In genomic region chr4:137367275-137368088, GRCm38 (mm10) we compare ENCODE assay signal across 8 mouse cellular contexts. TPM values are rescaled to one million over a fixed set of nuclear protein-coding genes. Genes with fewer than 3 reads are reported as not detected.
DNase-seq lines count a peak whose midpoint lies in the region; ATAC-seq and TF ChIP-seq lines count a peak whose summit lies in the region.

No protein-coding gene starts in this region.

- no peak for TF ChIP-seq CTCF in intestine, postnatal 0 days (IDR thresholded peaks at IDR 0.05; ENCODE audit: low read depth)
- no peak for TF ChIP-seq CTCF in forebrain, postnatal 0 days (IDR thresholded peaks at IDR 0.05; ENCODE audit: low read depth)

- peak overlapping the region; percentile 1; the same call in 1 of the 2 replicates for H3K4me2 ChIP-seq in embryonic facial prominence, embryonic 14.5 days (ENCODE audit: low read depth, low read length)
- H3K4me2 ChIP-seq in intestine, postnatal 0 days (replicated peaks; ENCODE audit: low read depth): 0 out of 2 replicates have a peak overlapping the region, but pooled peaks have one; percentile 3
- H3K4me2 ChIP-seq in forebrain, postnatal 0 days (ENCODE audit: low read depth): no peak overlapping the region

- H3K4me1 ChIP-seq in embryonic facial prominence, embryonic 14.5 days (ENCODE audit: control insufficient read depth, insufficient read depth, low read length): peaks cover 5% of the 10 kb centered on the region; the same call in 1 of the 2 replicates
- H3K4me1 ChIP-seq in intestine, postnatal 0 days (replicated peaks; ENCODE audit: control insufficient read depth, insufficient read depth, low read length): 0 out of 2 replicates have a peak, but pooled peaks cover 3% of the 10 kb centered on the region
- 0 out of 2 replicates have a peak, but pooled peaks cover 8% of the 10 kb centered on the region for H3K4me1 ChIP-seq in forebrain, postnatal 0 days (ENCODE audit: insufficient read depth)

- WGBS in embryonic facial prominence, embryonic 14.5 days: 27% methylated on average over 5 of the region's 5 CpGs
- WGBS in intestine, postnatal 0 days: 13% methylated on average over 5 of the region's 5 CpGs
- 48% methylated on average over 5 of the region's 5 CpGs for WGBS in forebrain, postnatal 0 days

- H3K9ac ChIP-seq in embryonic facial prominence, embryonic 14.5 days (ENCODE audit: low read depth, low read length): no peak overlapping the region
- no peak overlapping the region for H3K9ac ChIP-seq in intestine, postnatal 0 days (ENCODE audit: low read depth, low read length)
- no peak overlapping the region for H3K9ac ChIP-seq in forebrain, postnatal 0 days

- no peaks in the 10 kb centered on the region for H3K36me3 ChIP-seq in embryonic facial prominence, embryonic 14.5 days (ENCODE audit: control insufficient read depth, insufficient read depth, low read length)
- H3K36me3 ChIP-seq in intestine, postnatal 0 days (ENCODE audit: control insufficient read depth, insufficient read depth): no peaks in the 10 kb centered on the region
- no peaks in the 10 kb centered on the region for H3K36me3 ChIP-seq in forebrain, postnatal 0 days (ENCODE audit: insufficient read depth)

- H3K4me3 ChIP-seq in embryonic facial prominence, embryonic 14.5 days (ENCODE audit: low read depth, low read length): no peak overlapping the region
- H3K4me3 ChIP-seq in intestine, postnatal 0 days (ENCODE audit: low read depth, low read length): no peak overlapping the region
- no peak overlapping the region for H3K4me3 ChIP-seq in forebrain, postnatal 0 days (ENCODE audit: low read depth, low read length)

- no peaks in the 10 kb centered on the region for H3K27me3 ChIP-seq in embryonic facial prominence, embryonic 14.5 days (replicated peaks; ENCODE audit: control insufficient read depth, insufficient read depth, low read length)
- no peaks in the 10 kb centered on the region for H3K27me3 ChIP-seq in intestine, postnatal 0 days (replicated peaks; ENCODE audit: control insufficient read depth, insufficient read depth, low read length)
- no peaks in the 10 kb centered on the region for H3K27me3 ChIP-seq in forebrain, postnatal 0 days (ENCODE audit: insufficient read depth, low read length)

- H3K27ac ChIP-seq in embryonic facial prominence, embryonic 14.5 days (replicated peaks; ENCODE audit: low read depth, low read length): peak overlapping the region; percentile 39; the same call in 1 of the 2 replicates
- peak overlapping the region; percentile 46 for H3K27ac ChIP-seq in intestine, postnatal 0 days (ENCODE audit: low read depth, low read length)
- H3K27ac ChIP-seq in forebrain, postnatal 0 days (ENCODE audit: low read depth, low read length): no peak overlapping the region

- no peak for ATAC-seq in embryonic facial prominence, embryonic 14.5 days (ENCODE audit: low read depth)
- peak; percentile 26; the same call in 1 of the 2 replicates for ATAC-seq in intestine, postnatal 0 days
- ATAC-seq in forebrain, postnatal 0 days: no peak

- peak; percentile 55 to 60 for DNase-seq in right cerebral cortex, postnatal 10 days (ENCODE audit: low spot score in 2 of 2)
- DNase-seq in right cerebral cortex, adult 18-20 months: no peak
- DNase-seq in embryonic facial prominence, embryonic 14.5 days (ENCODE audit: low spot score): peak; percentile 65
- peak; percentile 60 for DNase-seq in lung, postnatal 14 days
- no peak for DNase-seq in frontal cortex, postnatal 10 days (ENCODE audit: low spot score in 2 of 2)
- DNase-seq in forebrain, postnatal 0 days: no peak
- DNase-seq in layer of hippocampus, postnatal 25 days (ENCODE audit: extremely low spot score in 1 of 2, low spot score in 1 of 2): no peak

- H3K9me3 ChIP-seq in embryonic facial prominence, embryonic 14.5 days (ENCODE audit: control insufficient read depth, low read length): no peaks in the 10 kb centered on the region
- no peaks in the 10 kb centered on the region for H3K9me3 ChIP-seq in intestine, postnatal 0 days (ENCODE audit: control insufficient read depth)
- no peaks in the 10 kb centered on the region for H3K9me3 ChIP-seq in forebrain, postnatal 0 days (ENCODE audit: low read length)

RNA-seq across cellular contexts. Expression of gene Cdc42, which starts 10.0 kb away (rescaled TPM):
- 714 and 769 TPM in 2 replicates for polyA plus RNA-seq in embryonic facial prominence, embryonic 14.5 days (2014; fragmentation: Nextera tagmentation; extraction: Ambion mirVana)
- 461 and 471 TPM in 2 replicates for polyA plus RNA-seq in intestine, postnatal 0 days (2015; fragmentation: Nextera tagmentation; extraction: Ambion mirVana)
- 699 and 735 TPM in 2 replicates for total RNA-seq in forebrain, postnatal 0 days (2014; rRNA removed)
- polyA plus RNA-seq in forebrain, postnatal 0 days (2015; fragmentation: Nextera tagmentation; extraction: Ambion mirVana): 1,221 and 1,252 TPM in 2 replicates
- 100 to 1,000 TPM; 307 to 339 TPM for total RNA-seq in layer of hippocampus, postnatal 25 days (2021)

RNA-seq across cellular contexts. Expression of gene Cela3a, which starts 42.1 kb away (rescaled TPM):
- polyA plus RNA-seq in embryonic facial prominence, embryonic 14.5 days (2014; fragmentation: Nextera tagmentation; extraction: Ambion mirVana): not detected in 2 replicates
- not detected in 2 replicates for polyA plus RNA-seq in intestine, postnatal 0 days (2015; fragmentation: Nextera tagmentation; extraction: Ambion mirVana)
- total RNA-seq in forebrain, postnatal 0 days (2014; rRNA removed): not detected in 2 replicates
- not detected in 2 replicates for polyA plus RNA-seq in forebrain, postnatal 0 days (2015; fragmentation: Nextera tagmentation; extraction: Ambion mirVana)
- total RNA-seq in layer of hippocampus, postnatal 25 days (2021): not detected

Comparison
In these comparisons a context has a peak if more than half of its experiments do, and no peak if none do; other contexts are left out.
1. DNase-seq: peak in right cerebral cortex, postnatal 10 days (2 of 2), embryonic facial prominence, embryonic 14.5 days (single experiment) and lung, postnatal 14 days (single experiment); none in right cerebral cortex, adult 18-20 months (single experiment), frontal cortex, postnatal 10 days (0 of 2), forebrain, postnatal 0 days (single experiment) and layer of hippocampus, postnatal 25 days (0 of 2).